Mouse (Mus musculus) ES-Bruce4 (cell line): ENCODE results near the gene Kcnip4. TPM values are rescaled to one million over a fixed set of nuclear protein-coding genes. Genes with fewer than 3 reads are reported as not detected.

Source experiments
- H3K27ac ChIP-seq: 2 replicates; pipeline ENCODE4 v1.5.1; 2012; ENCODE audit warnings: low read length, inconsistent platforms; ENCODE audit not compliant: insufficient read depth
- H3K27me3 ChIP-seq: 2 replicates; pipeline ENCODE4 v1.6.1; 2012; ENCODE audit warnings: mild to moderate bottlenecking, low read length, inconsistent platforms; ENCODE audit not compliant: control insufficient read depth, poor library complexity, insufficient read depth, severe bottlenecking
- H3K36me3 ChIP-seq: 2 replicates; pipeline ENCODE4 v1.6.1; 2012; ENCODE audit warnings: inconsistent platforms, mild to moderate bottlenecking, low read length, moderate library complexity; ENCODE audit not compliant: control insufficient read depth, poor library complexity, insufficient read depth, severe bottlenecking
- H3K4me1 ChIP-seq: one replicate; pipeline ENCODE4 v1.8.1; 2011; ENCODE audit warnings: low read length; ENCODE audit not compliant: control insufficient read depth, insufficient read depth
- H3K4me3 ChIP-seq: 2 replicates; pipeline ENCODE4 v1.5.1; 2011; ENCODE audit warnings: low read depth, mild to moderate bottlenecking, low read length
- H3K9ac ChIP-seq: 2 replicates; pipeline ENCODE4 v1.6.1; 2012; ENCODE audit warnings: low read depth, mild to moderate bottlenecking, inconsistent platforms; ENCODE audit not compliant: poor library complexity, severe bottlenecking
- H3K9me3 ChIP-seq: replicated peaks from 2 replicates; pipeline ENCODE4 v1.6.1; 2012; ENCODE audit warnings: mild to moderate bottlenecking, low read length, inconsistent platforms; ENCODE audit not compliant: control insufficient read depth, poor library complexity, insufficient read depth, severe bottlenecking
- CTCF ChIP-seq: IDR thresholded peaks from one replicate; pipeline ENCODE4 v1.8.1; 2011; ENCODE audit warnings: low read depth, low read length
- EP300 ChIP-seq: IDR thresholded peaks from 2 replicates; pipeline ENCODE4 v1.6.1; 2011; ENCODE audit warnings: low read depth, low read length; ENCODE audit not compliant: insufficient read depth
- POLR2A ChIP-seq: IDR thresholded peaks from one replicate; pipeline ENCODE4 v1.8.1; 2011; ENCODE audit warnings: low read length; ENCODE audit not compliant: insufficient read depth
- polyA plus RNA-seq: library from polyadenylated mRNA; stranded (reverse); fragments of >200 nt; gene quantifications from 2 replicates; pipeline ENCODE4 v1.2.4, GENCODE M21; 2011; ENCODE audit warnings: low read depth; ENCODE audit not compliant: missing spikeins, insufficient read depth, insufficient read length

The Kcnip4 gene
- polyA plus RNA-seq, 1 experiment, result not detected

GRCm38 (mm10) chr5:49419707-49420106, 105.0 kb downstream of the Kcnip4 start:
- Histone ChIP-seq H3K9me3 (no peaks in the 10 kb centered on the region), H3K9ac (no peak overlapping the region), H3K27ac (no peak overlapping the region), H3K4me1 (no peaks in the 10 kb centered on the region), H3K27me3 (no peaks in the 10 kb centered on the region), H3K4me3 (no peak overlapping the region), H3K36me3 (no peaks in the 10 kb centered on the region)
- TF ChIP-seq POLR2A, result no peak
- no peak for TF ChIP-seq EP300
- no peak for TF ChIP-seq CTCF

- H3K4me1 ChIP-seq, result no peaks in the 10 kb centered on the region
- H3K27me3 ChIP-seq, result no peaks in the 10 kb centered on the region
Observed at GRCm38 (mm10) chr5:49408351-49408750, 116.4 kb downstream of the Kcnip4 start.

GRCm38 (mm10) chr5:49370543-49371076, 154.1 kb downstream of the Kcnip4 start:
- TF ChIP-seq EP300 (no peak), CTCF (no peak), POLR2A (no peak)
- Histone ChIP-seq H3K27me3 (no peaks in the 10 kb centered on the region), H3K9ac (no peak overlapping the region)

More at GRCm38 (mm10) chr5:49408351-49408750, 116.4 kb downstream of the Kcnip4 start:
- TF ChIP-seq CTCF (no peak), POLR2A (no peak), EP300 (no peak)
- H3K9ac ChIP-seq, result no peak overlapping the region
- no peaks in the 10 kb centered on the region for H3K9me3 ChIP-seq
- no peak overlapping the region for H3K27ac ChIP-seq
- H3K36me3 ChIP-seq, result no peaks in the 10 kb centered on the region
- no peak overlapping the region for H3K4me3 ChIP-seq

GRCm38 (mm10) chr5:49368636-49369423, 155.9 kb downstream of the Kcnip4 start:
- H3K36me3 ChIP-seq, result no peaks in the 10 kb centered on the region
- TF ChIP-seq CTCF, result peak; percentile 28
- no peak for TF ChIP-seq POLR2A
- no peak for TF ChIP-seq EP300
- H3K4me1 ChIP-seq, result no peaks in the 10 kb centered on the region
- H3K27me3 ChIP-seq, result no peaks in the 10 kb centered on the region
- no peak overlapping the region for H3K9ac ChIP-seq
- no peaks in the 10 kb centered on the region for H3K9me3 ChIP-seq
- no peak overlapping the region for H3K4me3 ChIP-seq
- H3K27ac ChIP-seq, result no peak overlapping the region

More at GRCm38 (mm10) chr5:49370543-49371076, 154.1 kb downstream of the Kcnip4 start:
- Histone ChIP-seq H3K36me3 (no peaks in the 10 kb centered on the region), H3K9me3 (no peaks in the 10 kb centered on the region), H3K4me3 (no peak overlapping the region), H3K4me1 (no peaks in the 10 kb centered on the region), H3K27ac (no peak overlapping the region)

GRCm38 (mm10) chr5:49356381-49356780, 168.3 kb downstream of the Kcnip4 start:
- no peak for TF ChIP-seq EP300
- no peak for TF ChIP-seq CTCF

GRCm38 (mm10) chr5:49352061-49352460, 172.6 kb downstream of the Kcnip4 start:
- Histone ChIP-seq H3K36me3 (no peaks in the 10 kb centered on the region), H3K27me3 (no peaks in the 10 kb centered on the region), H3K9me3 (no peaks in the 10 kb centered on the region), H3K4me1 (no peaks in the 10 kb centered on the region), H3K9ac (no peak overlapping the region), H3K4me3 (no peak overlapping the region), H3K27ac (no peak overlapping the region)
- TF ChIP-seq POLR2A, result no peak
- no peak for TF ChIP-seq EP300
- TF ChIP-seq CTCF, result no peak

More at GRCm38 (mm10) chr5:49356381-49356780, 168.3 kb downstream of the Kcnip4 start:
- Histone ChIP-seq H3K4me3 (no peak overlapping the region), H3K36me3 (no peaks in the 10 kb centered on the region), H3K9me3 (no peaks in the 10 kb centered on the region), H3K27ac (no peak overlapping the region), H3K4me1 (no peaks in the 10 kb centered on the region), H3K27me3 (no peaks in the 10 kb centered on the region), H3K9ac (no peak overlapping the region)
